Mouse (Mus musculus): Measurements from ENCODE around the gene Suox. TPM values are rescaled to one million over a fixed set of nuclear protein-coding genes. Genes with fewer than 3 reads are reported as not detected.
A peak's percentile ranks its signal among the peaks of the same experiment; 100 is the strongest.

The Suox gene
- total RNA-seq, 1 experiment from 2014 or later = 4.6 TPM

DNA sequence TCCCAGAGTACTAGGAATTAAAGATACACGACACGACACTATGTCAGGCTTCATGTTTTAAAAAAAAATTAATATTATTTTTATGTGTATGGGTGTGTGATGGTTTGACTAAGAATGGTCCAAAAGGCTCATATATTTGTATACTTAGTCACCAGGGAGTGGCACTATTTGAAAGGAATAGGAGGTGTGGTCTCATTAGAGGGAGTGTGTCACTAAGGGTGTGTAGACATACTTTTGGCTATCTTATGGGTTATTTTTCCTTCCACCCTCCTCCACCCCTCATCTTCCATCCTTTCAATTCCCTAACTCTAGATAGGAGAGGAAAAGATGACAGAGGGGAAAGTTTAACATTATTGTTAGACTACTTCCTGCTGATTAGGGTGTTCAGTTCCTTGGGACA is 8.1 kb downstream of the Suox start:
- ATAC-seq (replicated peaks; ENCODE audit: low read depth, poor library complexity, severe bottlenecking) = no peak

DNA sequence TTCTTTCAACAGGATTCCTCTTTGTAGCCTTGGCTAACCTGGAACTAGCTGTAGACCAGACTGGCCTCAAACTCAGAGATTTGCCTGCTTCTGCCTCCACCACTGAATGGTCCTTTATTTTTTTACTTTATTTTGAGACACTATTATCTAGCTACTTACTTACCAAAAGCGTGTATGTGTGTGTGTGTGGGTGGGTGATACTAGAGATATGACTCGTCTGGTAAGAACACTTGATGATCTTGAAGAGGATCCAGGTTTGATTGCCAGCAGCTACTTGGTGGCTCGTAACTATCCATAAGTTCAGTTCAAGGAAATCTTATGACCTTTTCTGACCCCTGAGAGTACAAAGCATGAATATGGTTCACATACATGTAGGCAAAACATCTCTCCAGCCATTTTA is 8.6 kb downstream of the Suox start:
- no peak for ATAC-seq (replicated peaks; ENCODE audit: low read depth, poor library complexity, severe bottlenecking)

DNA sequence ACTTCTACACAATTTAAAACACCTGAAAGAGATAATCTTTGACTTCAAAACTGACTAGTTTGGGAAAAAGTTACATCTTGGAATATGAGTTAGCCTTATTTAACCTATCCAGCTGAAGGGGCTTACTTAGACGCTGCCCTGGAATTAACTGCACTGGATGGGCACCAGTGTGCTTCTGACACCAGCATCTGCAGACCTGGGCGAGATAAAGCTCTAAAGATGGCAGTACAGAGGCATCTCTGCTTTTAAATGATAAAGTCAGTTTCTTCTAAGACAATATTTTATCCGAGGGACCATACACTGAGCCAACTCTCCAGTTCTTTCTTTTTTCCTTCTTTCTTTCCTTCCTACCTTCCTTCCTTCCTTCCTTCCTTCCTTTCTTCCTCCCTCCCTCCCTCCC is 9.1 kb downstream of the Suox start:
- no peak for ATAC-seq (replicated peaks; ENCODE audit: low read depth, poor library complexity, severe bottlenecking)

DNA sequence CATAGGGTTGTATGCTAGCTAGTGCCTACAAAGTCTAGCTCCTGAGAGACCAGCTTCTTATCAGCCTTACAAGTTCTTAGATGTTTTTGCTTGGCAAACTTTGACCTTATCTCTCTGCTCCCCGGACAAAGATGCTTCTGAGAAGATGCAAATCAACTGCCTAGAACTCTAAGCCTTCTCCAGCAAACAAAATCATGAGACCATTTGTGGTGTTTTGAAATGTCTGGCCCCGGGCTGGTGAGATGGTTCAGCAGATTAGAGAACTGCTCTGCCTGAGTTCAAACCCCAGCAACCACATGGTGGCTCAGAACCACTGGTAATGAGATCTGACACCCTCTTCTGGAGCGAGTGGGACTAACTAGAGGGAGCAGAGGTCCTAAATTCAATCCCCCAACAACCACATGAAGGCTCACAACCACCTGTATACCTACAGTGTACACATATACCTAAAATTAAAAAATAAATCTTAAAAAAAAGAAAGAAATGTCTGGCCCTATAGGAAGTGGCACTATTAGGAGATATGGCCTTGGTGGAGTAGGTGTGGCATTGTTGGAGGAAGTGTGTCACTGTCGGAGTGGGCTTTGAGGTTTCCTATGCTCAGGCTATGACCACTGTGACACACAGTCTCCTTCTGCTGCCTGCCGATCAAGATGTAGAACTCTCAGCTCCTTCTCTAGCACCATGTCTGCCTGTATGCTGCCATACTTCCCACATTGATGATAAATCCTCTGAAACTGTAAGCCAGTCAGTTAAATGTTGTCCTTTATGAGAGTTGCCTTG is 10.2 kb downstream of the Suox start:
- ATAC-seq (replicated peaks; ENCODE audit: low read depth, poor library complexity, severe bottlenecking) = peak; percentile 33

DNA sequence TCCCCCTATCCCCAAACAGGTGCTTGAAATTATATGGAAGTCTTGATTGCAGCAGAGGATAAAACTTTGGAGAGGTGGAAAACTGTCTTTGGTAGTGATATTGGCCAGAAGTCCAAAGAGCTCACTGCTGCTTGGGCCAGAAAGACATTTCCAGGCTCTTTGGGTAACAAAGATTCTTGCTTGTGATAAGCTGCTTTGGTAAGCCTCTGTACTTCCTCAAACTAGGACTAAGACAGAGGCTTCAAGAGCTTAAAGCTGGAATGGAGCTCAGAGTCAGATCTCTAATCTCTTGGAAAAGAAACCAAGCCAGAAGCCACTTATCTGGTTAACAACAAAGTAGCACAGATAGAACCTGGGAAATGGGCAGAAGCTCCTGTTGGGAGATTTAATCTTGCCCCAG is 11.4 kb downstream of the Suox start:
- peak; percentile 50; the same call in 1 of the 2 replicates for ATAC-seq (replicated peaks; ENCODE audit: low read depth, poor library complexity, severe bottlenecking)

DNA sequence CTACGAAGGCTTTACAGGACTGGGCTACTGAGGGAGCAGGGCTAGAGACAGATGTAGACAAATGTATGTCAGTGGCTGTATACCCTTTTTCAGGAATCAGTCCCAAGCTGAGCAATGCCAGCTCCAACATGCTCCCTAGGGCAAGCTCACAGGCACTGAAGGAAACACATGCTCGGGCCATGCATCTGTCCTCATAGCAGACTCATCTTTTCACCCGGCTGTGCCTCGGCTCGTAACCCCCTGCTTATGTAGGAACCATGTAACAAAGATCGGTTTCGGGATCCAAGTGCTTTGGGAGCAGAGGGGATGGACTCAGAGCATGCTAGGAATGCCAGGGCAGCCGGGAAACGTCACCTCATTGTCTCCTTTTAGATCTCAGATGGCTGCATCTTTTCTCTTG is 14.4 kb downstream of the Suox start:
- no peak for ATAC-seq (replicated peaks; ENCODE audit: low read depth, poor library complexity, severe bottlenecking)

DNA sequence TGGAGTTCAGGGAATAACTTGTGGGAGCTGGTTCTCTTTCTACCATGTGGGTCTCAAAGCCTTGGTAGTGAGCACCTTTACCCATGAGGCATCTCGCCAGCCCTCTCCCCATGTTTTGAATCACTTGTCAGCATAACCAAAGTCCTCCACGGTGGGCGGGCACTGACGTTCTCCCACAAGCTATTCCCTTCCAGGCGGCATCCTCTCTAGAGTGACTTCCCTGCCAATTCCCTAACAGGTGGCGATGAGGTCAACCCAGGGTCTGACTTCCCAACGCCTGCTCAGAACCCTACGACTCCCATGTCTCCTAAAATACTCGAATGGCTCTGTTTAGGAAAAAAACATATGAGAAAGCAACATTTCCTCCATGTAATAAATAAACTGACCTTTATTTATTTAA is 16.0 kb downstream of the Suox start:
- no peak for ATAC-seq (replicated peaks; ENCODE audit: low read depth, poor library complexity, severe bottlenecking)

DNA sequence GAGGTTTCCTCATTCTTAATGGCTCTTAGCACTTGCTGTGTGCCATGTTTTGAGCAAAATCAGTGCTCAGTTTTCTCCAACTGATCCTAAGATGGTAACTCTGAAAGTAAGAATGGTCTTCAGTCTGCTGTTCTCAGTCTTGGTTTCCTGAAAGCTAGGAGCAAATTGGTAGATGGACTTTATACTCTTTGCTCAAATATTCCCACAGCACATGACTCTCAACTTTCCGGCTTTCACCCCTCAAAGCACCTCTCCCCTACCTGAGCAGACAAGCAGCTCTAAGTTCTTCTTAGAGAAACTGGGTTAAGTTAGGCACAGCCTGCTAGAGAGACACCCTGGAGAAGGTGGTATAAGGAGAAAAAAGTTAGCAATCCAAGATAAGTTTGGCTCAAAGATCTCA is 17.1 kb downstream of the Suox start:
- no peak for ATAC-seq (replicated peaks; ENCODE audit: low read depth, poor library complexity, severe bottlenecking)

DNA sequence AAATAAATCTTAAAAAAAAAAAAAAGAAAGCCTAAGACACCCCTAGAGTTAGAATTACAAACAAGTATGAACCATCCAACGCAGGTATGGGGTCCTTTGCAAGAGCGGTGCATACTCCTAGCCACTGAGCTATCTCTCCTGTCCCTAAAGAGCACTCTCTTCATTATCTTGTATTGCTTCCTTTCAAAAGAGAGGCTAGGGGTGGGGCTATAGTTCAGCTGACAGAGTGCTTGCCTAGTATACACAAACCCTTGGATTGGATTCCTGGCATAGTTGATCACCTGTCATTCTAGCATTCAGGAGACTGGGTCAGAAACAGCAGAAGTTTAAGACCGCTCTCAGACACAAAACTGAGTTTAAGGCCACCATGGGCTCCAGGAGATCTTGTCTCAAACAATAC is 18.6 kb downstream of the Suox start:
- ATAC-seq (replicated peaks; ENCODE audit: low read depth, poor library complexity, severe bottlenecking) = peak; percentile 71

DNA sequence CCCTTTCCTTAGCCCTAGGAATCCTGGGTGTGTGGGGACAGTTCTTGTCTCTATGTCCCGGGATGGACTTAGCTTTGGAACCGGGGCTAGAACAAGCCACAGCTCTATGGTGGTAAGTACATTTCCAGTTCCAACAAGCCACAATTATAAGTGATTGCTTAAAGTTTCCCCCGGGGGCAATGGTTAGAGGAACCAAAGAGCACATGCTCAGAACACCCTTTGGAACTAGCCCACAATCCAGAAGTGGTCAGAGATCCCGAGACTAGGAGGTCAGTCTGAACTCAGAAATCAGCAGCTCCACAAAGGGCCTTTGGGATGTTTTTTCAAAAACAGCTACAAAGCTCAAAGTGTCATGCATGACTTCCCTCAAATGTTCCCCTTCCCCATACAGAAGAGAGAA is 20.0 kb downstream of the Suox start:
- ATAC-seq (replicated peaks; ENCODE audit: low read depth, poor library complexity, severe bottlenecking) = no peak

DNA sequence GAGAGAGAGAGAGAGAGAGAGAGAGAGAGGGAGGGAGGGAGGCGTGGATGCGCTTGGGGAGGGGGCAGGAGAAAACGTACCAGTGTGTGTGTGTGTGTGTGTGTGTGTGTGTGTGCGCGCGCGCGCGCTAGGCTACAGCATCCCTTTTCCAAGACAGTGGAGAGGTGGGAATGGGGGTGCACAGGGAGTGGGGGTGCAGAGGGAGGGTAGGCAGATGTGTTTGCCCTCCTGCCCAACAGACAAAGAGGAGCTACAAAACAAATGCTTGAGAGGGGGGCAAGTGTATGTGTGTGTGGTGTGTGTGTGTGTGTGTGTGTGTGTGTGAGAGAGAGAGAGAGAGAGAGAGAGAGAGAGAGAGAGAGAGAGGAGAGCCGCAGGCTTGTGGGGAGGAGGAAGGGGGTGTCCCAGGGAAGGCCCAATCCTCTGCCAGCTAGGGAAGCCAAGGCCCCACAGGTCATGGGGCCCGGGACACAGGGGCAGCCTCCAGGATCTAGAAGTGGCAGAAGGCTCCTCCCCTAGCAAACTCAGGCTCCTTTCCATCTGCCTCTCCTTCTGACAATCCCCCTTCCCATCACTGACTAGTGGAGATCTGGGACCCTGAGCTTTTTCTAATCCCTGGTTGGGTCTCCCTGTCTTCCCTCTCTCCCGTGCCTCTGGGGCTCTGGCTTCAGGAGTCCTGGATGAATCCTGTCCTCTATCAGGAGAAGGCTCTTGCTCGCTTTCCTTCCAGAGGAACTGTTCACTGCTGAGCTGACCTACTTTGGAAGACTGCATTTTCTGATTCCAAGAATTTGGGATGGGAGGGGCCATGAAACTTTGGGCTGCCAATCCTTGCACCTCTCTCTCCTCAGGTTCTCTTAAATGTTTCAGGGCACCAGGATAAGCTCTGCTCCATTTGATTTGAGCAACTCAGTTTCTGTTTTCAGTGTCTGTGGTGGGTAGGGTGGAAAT is 27.5 kb downstream of the Suox start:
- ATAC-seq (replicated peaks; ENCODE audit: low read depth, poor library complexity, severe bottlenecking) = no peak

DNA sequence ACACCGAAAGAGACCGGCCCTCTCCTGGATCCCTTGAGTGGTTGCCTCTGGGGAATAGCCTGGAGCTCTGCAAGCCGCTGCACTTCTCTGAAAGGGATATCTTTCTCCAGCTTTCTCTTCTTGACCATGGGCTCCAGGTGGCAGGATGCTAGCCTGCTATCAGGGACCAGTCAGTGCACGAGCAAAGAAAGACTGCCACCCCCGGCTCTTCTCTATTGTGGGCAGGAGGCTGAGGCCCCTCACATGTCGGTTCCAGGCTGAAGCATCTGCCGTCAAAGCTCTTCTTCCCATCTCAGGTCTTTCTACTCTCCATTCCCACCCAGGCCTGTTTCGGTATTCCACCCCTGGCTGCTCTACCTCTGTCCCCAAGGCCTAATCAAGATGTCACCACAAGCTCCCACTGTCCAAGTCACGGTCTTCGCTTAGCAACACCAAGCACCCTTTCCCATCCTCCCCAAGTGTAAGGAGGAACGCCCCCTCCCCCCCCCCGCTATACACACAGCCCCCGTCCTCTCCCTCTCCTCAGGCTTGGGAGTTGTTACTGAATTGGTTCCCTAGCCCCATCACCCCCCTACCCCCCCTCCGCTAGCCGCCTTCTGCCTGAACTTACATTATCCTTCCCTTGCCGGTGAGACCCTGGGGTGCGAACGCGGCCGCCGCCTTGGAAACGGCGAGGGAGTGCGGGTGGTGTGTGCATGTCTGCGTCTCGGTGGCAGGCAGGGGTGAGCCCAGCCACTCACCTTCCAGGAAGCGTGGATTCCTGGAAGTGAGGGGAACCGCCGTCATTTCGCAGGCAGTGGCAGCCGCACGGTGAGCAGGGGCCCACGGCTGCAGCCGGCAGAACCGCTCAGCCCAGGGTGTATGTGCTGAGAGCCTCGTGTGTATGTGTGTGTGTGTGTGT is 28.5 kb downstream of the Suox start, which contains the start of gene Ikzf4:
Gene Ikzf4, minus strand, starts transcription at position 881 of the 901 bp plus-strand sequence.
- peak; percentile 58 for ATAC-seq (replicated peaks; ENCODE audit: low read depth, poor library complexity, severe bottlenecking)

DNA sequence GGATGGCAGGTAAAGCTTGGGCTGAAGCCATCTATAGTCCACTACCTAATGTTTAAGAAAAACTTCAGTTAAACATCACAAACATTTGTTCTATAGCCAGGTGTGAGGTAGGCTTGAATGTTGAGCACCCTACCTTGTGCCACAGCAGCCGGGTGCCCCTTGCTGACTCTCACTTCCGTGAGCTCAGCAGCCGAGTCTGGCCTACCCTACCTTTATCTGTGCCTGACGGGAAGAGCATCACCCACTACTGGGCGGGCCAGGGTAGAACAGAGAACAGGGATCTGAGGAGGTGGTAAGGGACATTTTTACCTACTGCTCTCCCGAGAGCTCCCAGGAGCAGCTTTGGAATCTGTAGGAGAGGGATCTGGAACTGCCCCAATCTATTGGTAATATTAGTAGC is 31.1 kb downstream of the Suox start:
- no peak for ATAC-seq (replicated peaks; ENCODE audit: low read depth, poor library complexity, severe bottlenecking)

DNA sequence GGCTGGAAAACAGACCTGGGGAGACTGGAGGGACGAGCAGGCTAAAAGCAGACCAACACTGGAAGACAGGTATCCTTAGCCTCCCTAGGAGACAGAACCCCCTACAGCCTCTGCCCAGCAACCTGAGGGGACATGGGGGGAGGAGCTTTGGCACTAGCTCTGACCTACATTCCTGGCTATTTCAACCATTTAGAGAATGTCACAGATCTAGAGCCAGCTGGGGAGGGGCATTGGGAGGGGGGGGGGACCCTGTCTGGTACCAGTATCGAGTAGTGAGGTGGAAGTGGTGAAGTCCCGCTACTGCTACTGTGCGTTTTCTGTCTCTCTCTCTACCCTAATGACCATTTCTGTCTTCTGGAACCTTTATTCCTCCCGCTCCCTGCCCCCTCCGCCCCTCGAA is 32.0 kb downstream of the Suox start:
- ATAC-seq (replicated peaks; ENCODE audit: low read depth, poor library complexity, severe bottlenecking) = no peak

DNA sequence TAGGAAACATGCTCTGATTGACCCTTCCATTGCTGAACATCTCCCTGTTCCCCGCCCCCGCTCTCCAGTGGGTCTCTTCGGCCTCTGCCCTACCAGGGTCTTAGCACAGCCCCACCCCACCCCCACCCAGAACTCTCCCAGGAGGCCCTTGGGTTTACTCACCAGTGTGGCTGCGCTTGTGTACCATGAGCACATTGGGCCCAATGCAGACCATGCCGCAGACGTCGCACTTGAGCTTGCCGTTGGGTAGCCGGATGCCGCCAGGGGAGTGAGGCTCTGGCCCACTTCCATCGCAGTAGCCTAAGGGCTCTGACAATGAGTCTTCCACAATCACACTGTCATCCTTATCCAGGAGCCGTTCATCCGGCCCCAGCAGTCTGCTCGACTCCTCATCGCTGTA is 33.0 kb downstream of the Suox start:
- no peak for ATAC-seq (replicated peaks; ENCODE audit: low read depth, poor library complexity, severe bottlenecking)

DNA sequence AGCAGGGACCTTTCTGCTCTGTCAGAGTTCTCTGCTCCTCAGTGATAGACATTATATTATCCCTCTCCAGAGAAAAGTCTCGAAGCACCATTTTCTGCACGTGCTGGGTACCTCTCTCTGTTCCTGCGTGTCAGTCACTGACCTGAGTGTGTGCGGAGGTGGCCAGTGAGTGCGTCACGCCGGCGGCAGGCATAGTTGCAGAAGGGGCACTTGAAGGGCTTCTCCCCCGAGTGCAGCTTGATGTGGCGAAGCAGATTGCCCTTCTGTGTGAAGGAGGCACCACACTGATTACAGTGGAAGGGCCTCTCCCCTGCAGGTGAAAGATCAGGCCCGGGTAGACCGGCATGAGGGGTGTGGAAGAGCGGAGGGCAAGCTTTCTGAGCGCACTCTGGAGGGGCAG is 33.9 kb downstream of the Suox start:
- ATAC-seq (replicated peaks; ENCODE audit: low read depth, poor library complexity, severe bottlenecking) = no peak

DNA sequence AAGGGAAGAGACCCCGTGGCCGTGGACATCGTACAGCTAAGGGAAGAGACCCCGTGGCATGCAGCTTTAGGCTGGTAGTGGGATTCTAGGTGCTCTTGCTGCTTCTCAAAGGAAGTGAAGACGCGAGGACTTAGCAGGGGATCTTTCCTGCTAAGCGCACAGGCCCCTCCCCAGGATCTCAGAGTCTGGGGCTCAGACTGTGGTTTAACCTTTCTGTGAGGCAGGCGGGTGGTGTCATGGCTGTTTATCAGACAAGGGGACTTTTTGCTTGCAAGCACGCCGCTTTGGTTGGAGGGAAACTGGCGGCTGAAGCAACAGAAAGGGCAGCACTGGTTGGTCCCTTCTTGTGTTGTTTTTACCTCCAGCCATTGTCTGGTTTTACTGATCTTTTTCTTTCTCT is 36.9 kb downstream of the Suox start:
- peak; percentile 74 for ATAC-seq (replicated peaks; ENCODE audit: low read depth, poor library complexity, severe bottlenecking)

DNA sequence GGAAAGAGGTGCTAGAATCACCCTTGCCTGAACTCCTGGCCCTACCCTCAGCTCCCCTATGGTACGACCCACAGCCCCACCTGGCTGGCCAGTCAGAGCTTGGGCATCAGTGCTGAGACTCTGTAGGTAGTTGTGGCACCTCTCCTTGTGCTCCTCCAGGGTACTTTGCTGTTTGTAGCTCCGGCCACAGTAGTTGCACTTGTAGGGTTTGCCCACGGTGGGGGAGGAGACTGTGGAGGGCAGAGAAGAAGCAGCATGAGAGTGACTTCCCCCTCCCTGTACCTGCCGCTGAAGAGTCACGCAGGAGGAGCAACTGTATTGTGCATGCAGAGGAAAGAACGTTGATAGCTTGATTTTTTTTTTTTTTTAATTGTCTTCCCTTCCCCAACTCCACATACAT is 37.3 kb downstream of the Suox start:
- ATAC-seq (replicated peaks; ENCODE audit: low read depth, poor library complexity, severe bottlenecking) = peak; percentile 73

DNA sequence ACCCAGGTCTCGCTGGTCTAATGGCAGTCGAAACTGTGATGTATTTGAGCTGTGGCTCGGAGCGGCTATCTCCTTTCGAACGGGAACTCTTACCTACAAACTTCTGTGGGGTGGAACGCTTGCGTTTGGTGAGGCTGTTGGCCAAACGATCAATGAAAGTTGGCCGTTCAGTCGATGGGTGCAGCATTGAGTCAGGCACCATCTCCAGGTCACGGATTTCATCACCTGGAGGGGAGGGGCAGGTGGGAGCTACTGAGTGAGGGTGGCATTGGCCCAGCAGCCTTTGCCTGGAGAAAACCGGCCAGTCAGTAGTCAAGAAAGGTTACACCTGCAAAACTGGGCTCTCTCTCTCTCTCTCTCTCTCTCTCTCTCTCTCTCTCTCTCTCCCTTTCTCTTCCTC is 38.2 kb downstream of the Suox start:
- no peak for ATAC-seq (replicated peaks; ENCODE audit: low read depth, poor library complexity, severe bottlenecking)

DNA sequence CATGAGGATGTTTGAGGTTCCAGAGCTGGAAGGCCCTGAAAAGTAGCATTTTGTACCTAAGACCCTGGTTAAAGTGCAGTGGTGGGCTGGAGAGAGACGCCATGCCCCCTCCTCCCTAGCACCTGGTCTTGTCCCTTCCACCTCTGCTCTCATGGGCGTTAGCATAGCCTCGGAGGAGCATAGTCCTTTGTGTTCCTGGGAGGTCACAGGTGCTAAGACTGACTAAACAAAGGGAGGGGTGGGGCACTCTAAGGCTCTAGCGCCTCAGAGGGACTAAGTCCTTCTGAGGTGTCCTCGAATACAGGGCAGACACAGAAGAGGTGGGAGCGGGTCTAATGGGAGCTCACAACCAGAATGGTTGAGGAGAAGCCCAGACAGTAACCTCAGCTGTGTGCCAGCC is 42.3 kb downstream of the Suox start:
- ATAC-seq (replicated peaks; ENCODE audit: low read depth, poor library complexity, severe bottlenecking) = no peak

Data from common myeloid progenitor, adult 5-6 weeks (primary cell).